Mouse (Mus musculus): ENCODE measurements around the gene Arhgap25. TPM values are rescaled to one million over a fixed set of nuclear protein-coding genes. Genes with fewer than 3 reads are reported as not detected.

Arhgap25 gene
- total RNA-seq, 2 experiments from 2014 or later: 2.8 to 3.3 TPM

GRCm38 (mm10) chr6:87455507-87455906, 77.6 kb downstream of the Arhgap25 start:
- DNase-seq (ENCODE audit: extremely low spot score in 1 of 2, low spot score in 1 of 2): no peak

GRCm38 (mm10) chr6:87451771-87452170, 81.3 kb downstream of the Arhgap25 start:
- DNase-seq (ENCODE audit: extremely low spot score in 1 of 2, low spot score in 1 of 2): no peak

GRCm38 (mm10) chr6:87451016-87451415, 82.0 kb downstream of the Arhgap25 start:
- DNase-seq (ENCODE audit: extremely low spot score in 1 of 2, low spot score in 1 of 2): peak in 1 of 2 experiments; percentile 54

- DNase-seq (ENCODE audit: extremely low spot score in 1 of 2, low spot score in 1 of 2): no peak
Measured at GRCm38 (mm10) chr6:87449534-87449933, 83.5 kb downstream of the Arhgap25 start.

GRCm38 (mm10) chr6:87447217-87447616, 85.8 kb downstream of the Arhgap25 start:
- DNase-seq (ENCODE audit: extremely low spot score in 1 of 2, low spot score in 1 of 2): no peak

GRCm38 (mm10) chr6:87445222-87445621, 87.8 kb downstream of the Arhgap25 start:
- no peak for DNase-seq (ENCODE audit: extremely low spot score in 1 of 2, low spot score in 1 of 2)

- no peak for DNase-seq (ENCODE audit: extremely low spot score in 1 of 2, low spot score in 1 of 2)
Measured at GRCm38 (mm10) chr6:87443253-87443652, 89.8 kb downstream of the Arhgap25 start.

- no peak for DNase-seq (ENCODE audit: extremely low spot score in 1 of 2, low spot score in 1 of 2)
Measured at GRCm38 (mm10) chr6:87436745-87437144, 96.3 kb downstream of the Arhgap25 start.

- no peak for DNase-seq (ENCODE audit: extremely low spot score in 1 of 2, low spot score in 1 of 2)
Measured at GRCm38 (mm10) chr6:87435791-87436190, 97.3 kb downstream of the Arhgap25 start.

GRCm38 (mm10) chr6:87428487-87429044, 104.5 kb downstream of the Arhgap25 start, which contains the start of gene Bmp10:
TSS of gene Bmp10 (plus strand) at chr6:87428994.
- no peak for DNase-seq (ENCODE audit: extremely low spot score in 1 of 2, low spot score in 1 of 2)

GRCm38 (mm10) chr6:87427616-87428015, 105.4 kb downstream of the Arhgap25 start:
- DNase-seq (ENCODE audit: extremely low spot score in 1 of 2, low spot score in 1 of 2): no peak

- no peak for DNase-seq (ENCODE audit: extremely low spot score in 1 of 2, low spot score in 1 of 2)
Measured at GRCm38 (mm10) chr6:87426954-87427353, 106.1 kb downstream of the Arhgap25 start.

GRCm38 (mm10) chr6:87424037-87424816, 108.8 kb downstream of the Arhgap25 start:
- peak in 1 of 2 experiments; percentile 31 for DNase-seq (ENCODE audit: extremely low spot score in 1 of 2, low spot score in 1 of 2)

- no peak for DNase-seq (ENCODE audit: extremely low spot score in 1 of 2, low spot score in 1 of 2)
Measured at GRCm38 (mm10) chr6:87422304-87422703, 110.8 kb downstream of the Arhgap25 start.

- no peak for DNase-seq (ENCODE audit: extremely low spot score in 1 of 2, low spot score in 1 of 2)
Measured at GRCm38 (mm10) chr6:87412011-87412410, 121.0 kb downstream of the Arhgap25 start.

Other genes starting within 250 kb of the Arhgap25 start
- gene Antxr1, start 197.4 kb downstream of the Arhgap25 start, total RNA-seq (2021): 10 to 100 TPM; 10.1 to 11.8 TPM
- not detected for gene Gkn1, start 182.3 kb downstream of the Arhgap25 start, total RNA-seq (2021)
- not detected for gene Gkn2, start 159.9 kb downstream of the Arhgap25 start, total RNA-seq (2021)
- 1 to 10 TPM; 2.5 to 3.6 TPM for gene Gkn3, start 144.3 kb downstream of the Arhgap25 start, total RNA-seq (2021)
- under 1 TPM in 1 of 2 experiments, not detected in 1; 0.05 TPM for gene Bmp10, start 104.3 kb downstream of the Arhgap25 start, total RNA-seq (2021)
- under 1 TPM; 0.19 to 0.52 TPM for gene Prokr1, start 57.5 kb upstream of the Arhgap25 start, total RNA-seq (2021)
- 1 to 10 TPM; 6.8 to 7.1 TPM for gene Aplf, start 138.9 kb upstream of the Arhgap25 start, total RNA-seq (2021)
- 1 to 10 TPM; 3.4 to 3.7 TPM for gene Efcc1, start 197.6 kb upstream of the Arhgap25 start, total RNA-seq (2021)
- under 1 TPM; 0.42 to 0.74 TPM for gene Gp9, start 244.8 kb upstream of the Arhgap25 start, total RNA-seq (2021)

Measured in layer of hippocampus, postnatal 25 days (tissue).